Mouse (Mus musculus): ENCODE measurements around the gene Aqp9.
"Not testable (repeated sequence)": the region's sequence is repeated elsewhere in the genome, so short reads cannot be mapped to it uniquely, and the experiment has no call there.

Aqp9 gene

DNA sequence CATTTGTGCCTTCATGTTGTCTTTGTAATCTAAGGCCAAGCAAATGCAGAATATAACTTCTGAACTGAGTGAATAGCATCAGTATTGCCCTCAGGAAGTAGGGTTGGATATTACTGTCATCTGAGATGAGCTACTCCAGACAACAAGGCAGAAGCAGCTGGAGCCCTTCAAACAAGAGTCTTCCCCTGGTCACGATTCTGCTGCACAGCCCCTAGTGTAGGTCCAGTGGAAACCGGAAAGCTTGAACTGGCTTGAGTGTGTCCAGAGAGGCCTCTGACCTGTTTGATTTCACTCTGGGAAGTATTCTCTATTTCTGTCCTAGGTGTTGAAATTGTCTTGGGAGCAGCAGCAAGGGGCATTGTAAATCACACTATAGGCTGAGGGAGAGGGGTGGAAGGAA, 29.5 kb downstream of the Aqp9 start:
- DNase-seq (ENCODE audit: low read depth), result no peak

- DNase-seq (ENCODE audit: low read depth), result no peak
These were observed 31.1 kb downstream of the Aqp9 start for GRCm38 (mm10) chr9:71137267-71137945.

- DNase-seq (ENCODE audit: low read depth), result no peak
These were observed 33.4 kb downstream of the Aqp9 start for GRCm38 (mm10) chr9:71135073-71135472.

DNA sequence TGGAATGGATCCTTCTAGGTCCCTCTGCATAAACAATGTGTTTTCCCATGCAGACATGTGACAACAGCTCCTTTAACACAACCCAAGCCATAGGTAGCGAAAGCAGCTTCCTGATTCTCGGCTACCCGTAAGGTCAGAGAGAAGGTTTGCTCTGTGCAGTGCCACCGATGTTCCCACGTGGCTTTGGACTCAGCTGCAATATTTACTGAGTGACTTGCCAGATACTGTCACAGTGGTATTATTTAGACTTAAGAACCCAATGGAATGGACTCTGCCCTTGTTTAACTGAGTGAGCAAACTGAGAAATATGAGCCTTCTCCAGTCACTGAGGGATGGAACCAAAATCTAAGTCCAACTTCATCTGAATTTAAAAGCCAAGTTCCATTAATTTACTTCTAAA, 35.3 kb downstream of the Aqp9 start:
- DNase-seq (ENCODE audit: low read depth), result no peak

DNA sequence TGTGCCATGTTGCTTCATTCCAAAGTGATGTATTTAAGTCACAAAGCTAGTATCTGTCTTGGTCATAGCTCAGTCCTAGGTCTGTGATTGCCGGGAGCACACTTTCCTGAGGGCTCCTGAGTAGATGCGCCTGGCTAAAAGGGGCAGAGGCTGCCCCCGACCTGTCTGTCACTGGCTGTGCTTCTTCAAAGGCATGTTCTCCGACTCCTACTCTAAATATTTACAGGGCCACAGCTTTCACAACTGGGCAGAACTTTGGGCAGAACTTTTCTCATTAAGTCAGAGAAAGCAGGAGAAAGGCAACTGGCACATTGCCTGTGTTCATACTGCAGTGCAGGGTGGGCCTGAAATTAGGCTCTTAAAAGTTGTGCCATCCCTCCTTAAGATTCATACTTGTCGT, 36.7 kb downstream of the Aqp9 start:
- DNase-seq (ENCODE audit: low read depth), result no peak

DNA sequence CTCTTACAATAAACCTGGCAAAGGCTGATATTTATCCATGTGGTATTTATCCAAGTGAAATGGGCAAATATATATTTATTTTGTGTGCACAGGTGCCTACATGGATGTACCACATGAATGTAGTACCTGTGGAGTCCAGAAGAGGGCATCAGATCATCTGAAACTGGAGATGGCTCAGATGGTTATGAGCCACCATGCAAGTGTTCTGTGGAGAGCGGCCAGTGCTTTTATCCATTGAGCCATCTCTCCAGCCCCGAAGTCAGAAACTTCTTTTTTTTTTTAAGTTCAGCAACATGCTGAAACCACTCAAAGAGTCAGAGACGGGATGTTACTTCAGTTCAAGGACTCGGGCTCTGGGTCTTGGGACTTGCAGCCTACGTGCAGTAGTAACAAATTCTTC, 39.6 kb downstream of the Aqp9 start:
- DNase-seq (ENCODE audit: low read depth), result peak; percentile 71

DNA sequence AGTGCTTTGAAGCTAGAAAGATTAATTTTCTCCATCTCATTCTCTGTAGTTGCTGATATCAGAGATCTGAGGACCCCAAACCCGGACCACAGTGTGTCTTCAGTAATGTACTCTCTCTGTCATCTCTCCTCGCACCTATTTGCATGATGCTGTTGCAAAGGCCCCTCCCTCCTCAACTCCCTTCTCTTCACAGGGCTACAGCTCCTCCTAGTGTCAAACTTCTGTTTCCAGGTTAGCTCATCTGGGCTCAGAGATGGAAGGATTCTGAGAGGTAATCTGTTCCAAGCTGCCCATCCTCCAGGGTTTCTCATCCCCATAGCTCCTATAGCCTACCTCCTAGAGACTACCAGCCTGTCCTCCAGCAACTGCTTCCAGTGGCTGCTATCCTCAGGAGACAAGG, 42.3 kb downstream of the Aqp9 start:
- DNase-seq (ENCODE audit: low read depth), result peak; percentile 64

DNA sequence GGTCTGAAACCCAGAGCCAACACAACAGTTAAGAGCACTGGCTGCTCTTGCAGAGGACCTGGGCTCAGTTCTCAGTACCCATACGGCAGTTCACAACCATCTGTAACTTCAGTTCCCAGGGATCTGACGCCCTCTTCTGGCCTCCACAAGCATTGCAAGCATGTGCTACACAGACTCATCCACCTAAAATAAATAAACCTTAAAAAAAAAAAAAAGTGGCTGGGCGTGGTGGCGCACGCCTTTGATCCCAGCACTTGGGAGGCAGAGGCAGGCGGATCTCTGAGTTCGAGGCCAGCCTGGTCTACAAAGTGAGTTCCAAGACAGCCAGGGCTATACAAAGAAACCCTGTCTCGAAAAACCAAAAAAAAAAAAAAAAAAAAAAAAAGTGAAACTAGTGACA, 45.4 kb downstream of the Aqp9 start:
- DNase-seq (ENCODE audit: low read depth), result not testable (repeated sequence)

DNA sequence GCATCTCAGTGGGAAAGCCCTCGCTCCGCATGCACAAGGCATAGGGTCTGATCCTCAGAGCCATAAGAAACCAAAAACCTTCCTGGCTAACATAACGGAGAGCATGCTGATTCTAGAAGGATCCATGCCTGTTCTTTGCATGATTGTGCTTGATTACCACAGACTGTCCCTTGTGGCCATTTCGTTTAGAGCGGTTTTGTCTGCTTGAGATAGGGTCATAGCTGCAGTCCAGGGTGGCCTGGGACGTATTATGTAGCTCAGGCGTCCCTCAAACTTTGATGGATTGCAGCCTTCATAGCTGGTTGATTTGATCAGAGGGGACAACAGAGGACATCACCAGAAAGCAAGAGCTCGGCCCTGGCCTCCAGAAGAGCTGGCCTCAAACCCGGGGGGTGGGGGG, 47.6 kb downstream of the Aqp9 start:
- DNase-seq (ENCODE audit: low read depth), result no peak

GRCm38 (mm10) chr9:71113166-71113565, 55.3 kb downstream of the Aqp9 start:
- DNase-seq (ENCODE audit: low read depth), result no peak

DNA sequence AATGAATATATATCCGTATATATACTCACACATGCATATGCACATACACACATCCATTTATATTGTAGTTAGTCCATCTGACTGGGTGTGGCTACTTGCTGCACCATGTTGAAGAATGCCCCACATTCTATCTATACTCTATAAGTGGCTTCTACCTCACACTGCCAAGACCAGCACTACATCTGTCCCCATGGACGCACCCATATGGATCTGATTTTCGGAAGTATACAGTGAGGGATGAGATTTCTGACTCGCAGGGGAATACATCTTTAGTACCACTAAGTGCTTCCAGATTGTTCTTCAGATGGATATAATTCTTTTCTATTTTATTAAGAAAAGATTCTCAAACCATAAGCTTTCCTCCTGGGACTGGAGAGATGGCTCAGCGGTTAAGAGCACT, 65.0 kb downstream of the Aqp9 start:
- DNase-seq (ENCODE audit: low read depth), result no peak

DNA sequence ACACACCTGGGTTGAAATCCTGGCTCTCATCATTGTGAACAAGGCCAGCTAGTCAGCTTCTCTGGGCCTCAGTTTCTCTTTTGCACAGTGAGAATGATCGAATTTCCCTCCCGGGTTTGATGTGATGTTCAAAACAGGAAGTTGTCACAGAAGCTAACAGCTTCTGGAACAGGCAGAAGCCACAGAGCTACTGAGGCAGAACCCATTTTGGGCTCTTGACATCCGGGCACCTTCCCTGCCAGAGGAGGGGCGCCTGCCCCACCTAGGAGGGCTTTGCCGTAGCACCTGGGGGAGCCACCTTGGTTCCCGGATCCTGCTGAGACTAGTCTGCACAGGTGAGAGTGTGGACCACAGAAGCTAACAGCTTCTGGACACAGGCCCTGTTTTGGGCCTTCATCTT, 74.4 kb downstream of the Aqp9 start:
- no peak for DNase-seq (ENCODE audit: low read depth)

DNA sequence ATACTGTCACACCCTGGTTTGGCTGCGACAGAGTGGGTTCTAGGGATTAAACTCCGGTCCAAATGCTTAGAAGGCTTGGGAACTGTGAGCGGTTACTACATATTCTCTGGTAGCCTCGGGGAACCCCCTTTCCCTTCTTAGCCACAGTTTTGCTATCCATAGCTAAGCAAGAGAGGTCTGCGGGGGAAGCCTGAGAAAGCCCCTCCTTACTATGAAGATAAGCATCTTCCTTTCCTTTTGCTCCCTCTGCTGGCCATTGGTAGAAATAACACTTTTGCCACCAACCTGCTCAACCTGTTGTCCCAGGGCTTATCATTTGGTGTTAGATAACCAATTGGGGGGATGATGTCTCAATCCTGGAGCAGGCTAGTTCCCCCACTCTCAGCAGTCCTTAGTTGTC, 76.4 kb downstream of the Aqp9 start:
- peak; percentile 42 for DNase-seq (ENCODE audit: low read depth)

- DNase-seq (ENCODE audit: low read depth), result no peak
These were observed 89.3 kb downstream of the Aqp9 start for GRCm38 (mm10) chr9:71079201-71079600.

- no peak for DNase-seq (ENCODE audit: low read depth)
These were observed 91.1 kb downstream of the Aqp9 start for GRCm38 (mm10) chr9:71077251-71077825.

GRCm38 (mm10) chr9:71076201-71076648, 92.3 kb downstream of the Aqp9 start:
- no peak for DNase-seq (ENCODE audit: low read depth)

DNA sequence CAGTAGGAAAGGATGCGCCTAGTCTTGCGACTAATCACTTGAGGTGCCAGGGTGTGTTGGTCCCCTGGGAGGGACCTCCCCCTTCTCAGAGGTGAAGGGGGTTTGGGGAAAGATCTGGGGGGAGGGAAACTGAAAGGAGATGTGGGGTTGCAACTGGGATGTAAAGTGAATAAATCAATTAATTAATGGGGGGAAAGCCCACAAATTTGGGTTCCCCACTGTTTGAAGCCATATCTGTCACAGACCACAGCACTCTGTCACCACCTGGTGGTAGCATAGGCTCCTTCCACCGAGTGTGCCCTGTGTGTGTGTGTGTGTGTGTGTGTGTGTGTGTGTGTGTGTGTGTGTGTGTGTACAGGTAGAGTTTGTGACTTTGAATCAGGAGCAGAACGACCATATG, 94.7 kb downstream of the Aqp9 start:
- DNase-seq (ENCODE audit: low read depth), result no peak

DNA sequence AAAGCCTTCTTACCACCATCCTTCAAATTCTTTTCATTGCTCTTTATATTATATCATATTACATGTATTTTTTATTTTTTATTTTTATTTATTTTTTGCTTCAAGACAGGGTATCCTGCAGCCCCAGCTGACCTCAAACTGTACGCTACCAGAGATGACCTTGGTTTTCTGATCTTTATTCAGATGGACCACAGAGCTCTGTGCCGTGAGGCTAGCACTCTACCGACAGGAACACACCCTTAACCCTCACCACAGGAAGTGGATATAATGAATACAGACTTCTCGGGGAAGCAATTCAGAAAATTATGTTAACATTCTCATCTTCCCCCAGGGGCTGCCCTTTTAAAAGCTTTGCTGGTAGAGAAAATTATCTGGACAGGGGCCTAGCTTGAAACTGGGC, 95.4 kb downstream of the Aqp9 start:
- no peak for DNase-seq (ENCODE audit: low read depth)

GRCm38 (mm10) chr9:71072502-71072901, 96.0 kb downstream of the Aqp9 start:
- no peak for DNase-seq (ENCODE audit: low read depth)

GRCm38 (mm10) chr9:71071581-71072330, 96.7 kb downstream of the Aqp9 start:
- DNase-seq (ENCODE audit: low read depth), result no peak

- no peak for DNase-seq (ENCODE audit: low read depth)
These were observed 97.9 kb downstream of the Aqp9 start for GRCm38 (mm10) chr9:71070628-71071027.

DNA sequence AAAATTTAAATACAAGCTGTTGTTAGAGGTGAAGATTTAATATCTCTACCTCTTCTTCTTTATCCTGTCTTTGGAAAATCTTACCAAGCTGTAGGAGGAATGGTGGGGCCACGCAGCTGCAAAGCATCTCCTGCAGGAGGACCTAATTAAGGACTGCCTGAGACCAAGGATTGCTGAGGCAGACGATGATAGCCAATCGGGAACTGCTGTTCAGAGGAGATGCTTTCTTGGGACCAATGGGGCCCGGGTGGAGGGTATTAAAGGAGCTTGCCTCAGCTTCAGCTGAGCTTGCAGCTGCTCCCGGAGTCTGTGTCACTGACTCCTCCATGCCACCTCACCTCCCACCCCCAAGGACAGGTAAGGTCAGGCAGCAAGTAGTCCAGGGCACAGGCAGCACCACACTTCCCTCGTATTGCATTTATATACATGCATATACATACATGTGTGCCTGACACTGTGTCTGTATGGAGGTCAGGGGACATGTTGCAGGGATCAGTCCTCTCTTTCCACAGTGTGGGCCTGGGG, 99.6 kb downstream of the Aqp9 start:
- DNase-seq (ENCODE audit: low read depth), result no peak

DNA sequence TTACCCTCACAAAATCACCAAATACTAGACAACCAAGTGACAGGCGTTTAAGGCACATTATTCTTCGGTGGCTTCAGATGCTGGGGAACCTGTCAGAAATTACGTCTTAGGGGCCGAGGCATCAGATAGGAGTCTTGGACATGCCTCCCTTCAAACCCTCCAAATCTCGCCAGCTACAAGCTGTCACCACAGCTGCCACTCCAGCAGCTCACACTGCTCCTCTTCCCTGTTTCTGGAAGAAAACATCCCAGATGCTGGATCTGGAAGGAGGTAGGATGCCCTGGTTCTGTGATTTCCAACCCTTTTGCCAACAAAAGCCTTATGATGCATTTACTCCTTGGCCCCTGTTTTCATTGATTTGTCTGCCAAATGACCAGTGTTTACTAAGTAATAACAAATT, 101.3 kb downstream of the Aqp9 start:
- DNase-seq (ENCODE audit: low read depth), result no peak

Measured in c-Kit-positive CD71-positive TER-119-negative erythroid progenitor cells, embryonic 14.5 days (primary cell).